Mouse (Mus musculus): Measurements from ENCODE around the gene Dnah17. TPM values are rescaled to one million over a fixed set of nuclear protein-coding genes. Genes with fewer than 3 reads are reported as not detected.

The Dnah17 gene
- polyA plus RNA-seq, 1 experiment from 2014 or later, result 0.29 TPM

- H3K27me3 ChIP-seq (ENCODE audit: control insufficient read depth, insufficient read depth, low read length), result no peaks in the 10 kb centered on the region
- no peak for ATAC-seq (ENCODE audit: insufficient number of reproducible peaks, insufficient read depth, low FRiP score, low read depth)
- 95% methylated on average over 6 of the region's 6 CpGs for WGBS
Measured at GRCm38 (mm10) chr11:118138347-118138746, 7.9 kb upstream of the Dnah17 start.

GRCm38 (mm10) chr11:118136172-118136632 lies 5.8 kb upstream of the Dnah17 start:
- no peak overlapping the region for H3K4me2 ChIP-seq (replicated peaks; ENCODE audit: low read depth, low read length)
- 44% methylated on average over 5 of the region's 5 CpGs for WGBS

More at GRCm38 (mm10) chr11:118138347-118138746, 7.9 kb upstream of the Dnah17 start:
- Histone ChIP-seq H3K9ac (replicated peaks; ENCODE audit: low read depth, low read length) (no peak overlapping the region), H3K4me1 (ENCODE audit: control insufficient read depth, insufficient read depth, low read length) (0 out of 2 replicates have a peak, but pooled peaks cover 21% of the 10 kb centered on the region), H3K4me3 (ENCODE audit: low read depth, low read length) (no peak overlapping the region), H3K9me3 (ENCODE audit: control insufficient read depth, low read depth, low read length) (no peaks in the 10 kb centered on the region), H3K4me2 (replicated peaks; ENCODE audit: low read depth, low read length) (no peak overlapping the region), H3K36me3 (ENCODE audit: control insufficient read depth, insufficient read depth, low read length) (no peaks in the 10 kb centered on the region), H3K27ac (ENCODE audit: low read length) (no peak overlapping the region)

DNA sequence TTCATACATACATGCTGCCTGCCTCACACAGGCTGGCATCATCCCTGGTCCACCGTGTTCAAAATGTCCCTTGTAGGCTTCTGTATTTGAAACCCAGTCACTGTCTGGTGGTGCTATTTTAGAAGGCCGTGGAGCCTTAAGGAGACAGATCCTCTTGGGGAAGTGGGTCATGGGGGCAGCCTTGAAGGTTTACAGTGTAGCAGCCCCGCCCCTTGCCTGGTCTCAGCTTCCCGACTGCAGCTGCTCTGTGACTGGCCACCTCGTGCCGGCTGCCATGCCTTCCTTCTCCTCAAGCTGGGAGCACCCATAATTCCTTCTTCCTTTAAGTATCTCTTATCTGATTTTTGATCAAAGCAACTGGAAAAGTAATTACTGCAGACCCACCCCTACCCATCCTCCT lies 4.8 kb upstream of the Dnah17 start:
- Histone ChIP-seq H3K36me3 (ENCODE audit: control insufficient read depth, insufficient read depth, low read length) (no peaks in the 10 kb centered on the region), H3K27me3 (ENCODE audit: control insufficient read depth, insufficient read depth, low read length) (no peaks in the 10 kb centered on the region), H3K4me1 (ENCODE audit: control insufficient read depth, insufficient read depth, low read length) (0 out of 2 replicates have a peak, but pooled peaks cover 10% of the 10 kb centered on the region), H3K9ac (replicated peaks; ENCODE audit: low read depth, low read length) (no peak overlapping the region), H3K27ac (ENCODE audit: low read length) (no peak overlapping the region), H3K4me3 (ENCODE audit: low read depth, low read length) (no peak overlapping the region), H3K9me3 (ENCODE audit: control insufficient read depth, low read depth, low read length) (no peaks in the 10 kb centered on the region), H3K4me2 (replicated peaks; ENCODE audit: low read depth, low read length) (no peak overlapping the region)
- ATAC-seq (ENCODE audit: insufficient number of reproducible peaks, insufficient read depth, low FRiP score, low read depth), result no peak
- WGBS, result 36% methylated on average over 6 of the region's 6 CpGs

More at GRCm38 (mm10) chr11:118136172-118136632, 5.8 kb upstream of the Dnah17 start:
- H3K9ac ChIP-seq (replicated peaks; ENCODE audit: low read depth, low read length), result no peak overlapping the region
- ATAC-seq (ENCODE audit: insufficient number of reproducible peaks, insufficient read depth, low FRiP score, low read depth), result no peak
- no peak overlapping the region for H3K27ac ChIP-seq (ENCODE audit: low read length)
- H3K9me3 ChIP-seq (ENCODE audit: control insufficient read depth, low read depth, low read length), result no peaks in the 10 kb centered on the region
- H3K4me3 ChIP-seq (ENCODE audit: low read depth, low read length), result no peak overlapping the region
- H3K4me1 ChIP-seq (ENCODE audit: control insufficient read depth, insufficient read depth, low read length), result 0 out of 2 replicates have a peak, but pooled peaks cover 16% of the 10 kb centered on the region
- no peaks in the 10 kb centered on the region for H3K27me3 ChIP-seq (ENCODE audit: control insufficient read depth, insufficient read depth, low read length)
- H3K36me3 ChIP-seq (ENCODE audit: control insufficient read depth, insufficient read depth, low read length), result no peaks in the 10 kb centered on the region

GRCm38 (mm10) chr11:118133752-118134169 lies 3.3 kb upstream of the Dnah17 start:
- Histone ChIP-seq H3K9me3 (ENCODE audit: control insufficient read depth, low read depth, low read length) (no peaks in the 10 kb centered on the region), H3K9ac (replicated peaks; ENCODE audit: low read depth, low read length) (no peak overlapping the region), H3K4me2 (replicated peaks; ENCODE audit: low read depth, low read length) (no peak overlapping the region), H3K4me1 (ENCODE audit: control insufficient read depth, insufficient read depth, low read length) (0 out of 2 replicates have a peak, but pooled peaks cover 10% of the 10 kb centered on the region), H3K27ac (ENCODE audit: low read length) (peak overlapping the region; percentile 75; the same call in 1 of the 2 replicates), H3K27me3 (ENCODE audit: control insufficient read depth, insufficient read depth, low read length) (no peaks in the 10 kb centered on the region), H3K4me3 (ENCODE audit: low read depth, low read length) (no peak overlapping the region), H3K36me3 (ENCODE audit: control insufficient read depth, insufficient read depth, low read length) (no peaks in the 10 kb centered on the region)
- ATAC-seq (ENCODE audit: insufficient number of reproducible peaks, insufficient read depth, low FRiP score, low read depth), result peak; percentile 35; the same call in 1 of the 2 replicates
- 30% methylated on average over 4 of the region's 4 CpGs for WGBS

DNA sequence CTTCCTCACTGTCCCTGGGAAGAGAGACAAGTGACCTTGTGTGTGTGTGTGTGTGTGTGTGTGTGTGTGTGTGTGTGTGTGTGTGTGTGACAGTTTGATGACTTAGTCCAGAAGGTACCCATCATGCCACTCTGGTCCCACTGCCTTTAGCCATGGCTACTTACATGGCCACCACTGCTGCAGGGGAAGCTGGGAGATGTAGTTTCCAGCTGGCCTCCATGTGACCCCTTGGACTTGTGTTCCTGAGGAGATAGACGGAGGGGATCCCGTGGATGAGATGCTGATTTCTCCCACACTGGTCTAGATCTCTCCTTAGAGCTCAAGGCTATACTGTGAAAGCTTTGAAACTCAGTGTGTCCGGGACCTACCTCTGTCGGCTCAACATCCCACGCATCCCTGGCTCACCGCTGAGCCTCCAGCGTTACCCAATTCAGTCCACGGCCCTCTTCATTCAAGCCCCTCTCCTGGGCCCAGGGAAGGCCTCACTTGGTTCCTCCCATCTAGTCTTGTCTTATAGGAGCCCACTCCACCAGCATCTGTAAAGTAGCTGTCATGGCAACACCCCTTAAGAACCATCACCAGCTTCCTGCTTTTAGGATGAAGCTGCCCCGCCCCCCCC lies 2.8 kb upstream of the Dnah17 start:
- no peaks in the 10 kb centered on the region for H3K36me3 ChIP-seq (ENCODE audit: control insufficient read depth, insufficient read depth, low read length)
- H3K27me3 ChIP-seq (ENCODE audit: control insufficient read depth, insufficient read depth, low read length), result no peaks in the 10 kb centered on the region
- WGBS, result 53% methylated on average over 9 of the region's 9 CpGs
- H3K9me3 ChIP-seq (ENCODE audit: control insufficient read depth, low read depth, low read length), result no peaks in the 10 kb centered on the region
- H3K9ac ChIP-seq (replicated peaks; ENCODE audit: low read depth, low read length), result no peak overlapping the region
- peak; percentile 4; the same call in 1 of the 2 replicates for ATAC-seq (ENCODE audit: insufficient number of reproducible peaks, insufficient read depth, low FRiP score, low read depth)
- H3K4me3 ChIP-seq (ENCODE audit: low read depth, low read length), result no peak overlapping the region
- 0 out of 2 replicates have a peak, but pooled peaks cover 10% of the 10 kb centered on the region for H3K4me1 ChIP-seq (ENCODE audit: control insufficient read depth, insufficient read depth, low read length)
- no peak overlapping the region for H3K27ac ChIP-seq (ENCODE audit: low read length)
- H3K4me2 ChIP-seq (replicated peaks; ENCODE audit: low read depth, low read length), result no peak overlapping the region

- no peak overlapping the region for H3K9ac ChIP-seq (replicated peaks; ENCODE audit: low read depth, low read length)
- no peaks in the 10 kb centered on the region for H3K9me3 ChIP-seq (ENCODE audit: control insufficient read depth, low read depth, low read length)
- no peak overlapping the region for H3K27ac ChIP-seq (ENCODE audit: low read length)
- no peak overlapping the region for H3K4me2 ChIP-seq (replicated peaks; ENCODE audit: low read depth, low read length)
- H3K4me1 ChIP-seq (ENCODE audit: control insufficient read depth, insufficient read depth, low read length), result 0 out of 2 replicates have a peak, but pooled peaks cover 10% of the 10 kb centered on the region
- H3K27me3 ChIP-seq (ENCODE audit: control insufficient read depth, insufficient read depth, low read length), result no peaks in the 10 kb centered on the region
- 77% methylated on average over 8 of the region's 8 CpGs for WGBS
- H3K4me3 ChIP-seq (ENCODE audit: low read depth, low read length), result no peak overlapping the region
- ATAC-seq (ENCODE audit: insufficient number of reproducible peaks, insufficient read depth, low FRiP score, low read depth), result no peak
- H3K36me3 ChIP-seq (ENCODE audit: control insufficient read depth, insufficient read depth, low read length), result no peaks in the 10 kb centered on the region
Measured at GRCm38 (mm10) chr11:118132136-118132535, 1.7 kb upstream of the Dnah17 start.

- no peak for ATAC-seq (ENCODE audit: insufficient number of reproducible peaks, insufficient read depth, low FRiP score, low read depth)
- Histone ChIP-seq H3K27me3 (ENCODE audit: control insufficient read depth, insufficient read depth, low read length) (no peaks in the 10 kb centered on the region), H3K27ac (ENCODE audit: low read length) (no peak overlapping the region), H3K36me3 (ENCODE audit: control insufficient read depth, insufficient read depth, low read length) (no peaks in the 10 kb centered on the region), H3K9me3 (ENCODE audit: control insufficient read depth, low read depth, low read length) (no peaks in the 10 kb centered on the region), H3K4me3 (ENCODE audit: low read depth, low read length) (no peak overlapping the region), H3K9ac (replicated peaks; ENCODE audit: low read depth, low read length) (no peak overlapping the region), H3K4me1 (ENCODE audit: control insufficient read depth, insufficient read depth, low read length) (0 out of 2 replicates have a peak, but pooled peaks cover 7% of the 10 kb centered on the region), H3K4me2 (replicated peaks; ENCODE audit: low read depth, low read length) (no peak overlapping the region)
- WGBS, result 90% methylated on average over 2 of the region's 2 CpGs
Measured at GRCm38 (mm10) chr11:118129812-118130211, 622 bp downstream of the Dnah17 start.

DNA sequence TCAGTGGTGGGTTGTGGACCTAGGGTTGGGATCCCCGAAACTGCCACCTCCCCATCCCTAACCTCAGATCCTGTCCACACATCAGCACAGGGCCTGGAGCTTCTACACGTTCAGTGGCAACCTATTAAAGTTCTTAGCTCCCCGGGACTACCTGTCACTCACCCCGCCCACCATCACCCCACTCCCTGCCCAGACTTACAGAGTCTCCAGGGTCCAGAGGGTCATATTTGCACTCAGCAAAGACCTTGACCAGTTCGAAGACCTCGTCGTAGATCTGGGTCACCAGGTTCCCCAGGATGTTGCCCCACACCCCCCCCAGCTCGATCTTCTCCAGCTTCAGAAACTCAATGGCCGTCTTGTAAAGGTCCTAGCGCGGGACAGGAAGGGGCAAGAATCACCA lies 8.8 kb downstream of the Dnah17 start:
- H3K36me3 ChIP-seq (ENCODE audit: control insufficient read depth, insufficient read depth, low read length), result no peaks in the 10 kb centered on the region
- H3K9me3 ChIP-seq (ENCODE audit: control insufficient read depth, low read depth, low read length), result no peaks in the 10 kb centered on the region
- ATAC-seq (ENCODE audit: insufficient number of reproducible peaks, insufficient read depth, low FRiP score, low read depth), result no peak
- H3K27me3 ChIP-seq (ENCODE audit: control insufficient read depth, insufficient read depth, low read length), result no peaks in the 10 kb centered on the region
- H3K4me3 ChIP-seq (ENCODE audit: low read depth, low read length), result no peak overlapping the region
- 82% methylated on average over 11 of the region's 11 CpGs for WGBS
- no peak overlapping the region for H3K4me2 ChIP-seq (replicated peaks; ENCODE audit: low read depth, low read length)
- H3K4me1 ChIP-seq (ENCODE audit: control insufficient read depth, insufficient read depth, low read length), result no peaks in the 10 kb centered on the region
- H3K27ac ChIP-seq (ENCODE audit: low read length), result no peak overlapping the region
- H3K9ac ChIP-seq (replicated peaks; ENCODE audit: low read depth, low read length), result no peak overlapping the region
